Mouse (Mus musculus): Measurements from ENCODE around the gene Pitpnm2. TPM values are rescaled to one million over a fixed set of nuclear protein-coding genes. Genes with fewer than 3 reads are reported as not detected.
"Not testable (repeated sequence)": the region's sequence is repeated elsewhere in the genome, so short reads cannot be mapped to it uniquely, and the experiment has no call there.

The Pitpnm2 gene
- polyA plus RNA-seq, 1 experiment from 2014 or later, result 7.3 TPM

- Histone ChIP-seq H3K9me3 (replicated peaks; ENCODE audit: control insufficient read depth, low read length) (no peaks in the 10 kb centered on the region), H3K4me3 (ENCODE audit: low read length) (no peak overlapping the region), H3K4me1 (ENCODE audit: control insufficient read depth, insufficient read depth, low read length) (peaks cover 94% of the 10 kb centered on the region), H3K9ac (ENCODE audit: low read length) (no peak overlapping the region), H3K4me2 (ENCODE audit: low read depth, low read length) (peak overlapping the region; percentile 10), H3K27ac (ENCODE audit: low read length) (peak overlapping the region; percentile 91), H3K36me3 (ENCODE audit: control insufficient read depth, insufficient read depth) (peaks cover 5% of the 10 kb centered on the region; the same call in 1 of the 2 replicates), H3K27me3 (ENCODE audit: control insufficient read depth, insufficient read depth, low read length) (no peaks in the 10 kb centered on the region)
- 73% methylated on average over 10 of the region's 10 CpGs for WGBS
- no peak for ATAC-seq (replicated peaks; ENCODE audit: extremely low read depth, insufficient read depth, low FRiP score)
Measured at GRCm38 (mm10) chr5:124219431-124219830, 30.1 kb downstream of the Pitpnm2 start.

- Histone ChIP-seq H3K27ac (ENCODE audit: low read length) (peak overlapping the region; percentile 91), H3K9me3 (replicated peaks; ENCODE audit: control insufficient read depth, low read length) (no peaks in the 10 kb centered on the region), H3K27me3 (ENCODE audit: control insufficient read depth, insufficient read depth, low read length) (no peaks in the 10 kb centered on the region), H3K36me3 (ENCODE audit: control insufficient read depth, insufficient read depth) (peaks cover 5% of the 10 kb centered on the region; the same call in 1 of the 2 replicates), H3K9ac (ENCODE audit: low read length) (peak overlapping the region; percentile 64), H3K4me3 (ENCODE audit: low read length) (no peak overlapping the region), H3K4me2 (ENCODE audit: low read depth, low read length) (peak overlapping the region; percentile 40), H3K4me1 (ENCODE audit: control insufficient read depth, insufficient read depth, low read length) (peaks cover 94% of the 10 kb centered on the region)
- WGBS, result 19% methylated on average over 7 of the region's 7 CpGs
- ATAC-seq (replicated peaks; ENCODE audit: extremely low read depth, insufficient read depth, low FRiP score), result peak; percentile 55
Measured at GRCm38 (mm10) chr5:124218986-124219385, 30.6 kb downstream of the Pitpnm2 start.

DNA sequence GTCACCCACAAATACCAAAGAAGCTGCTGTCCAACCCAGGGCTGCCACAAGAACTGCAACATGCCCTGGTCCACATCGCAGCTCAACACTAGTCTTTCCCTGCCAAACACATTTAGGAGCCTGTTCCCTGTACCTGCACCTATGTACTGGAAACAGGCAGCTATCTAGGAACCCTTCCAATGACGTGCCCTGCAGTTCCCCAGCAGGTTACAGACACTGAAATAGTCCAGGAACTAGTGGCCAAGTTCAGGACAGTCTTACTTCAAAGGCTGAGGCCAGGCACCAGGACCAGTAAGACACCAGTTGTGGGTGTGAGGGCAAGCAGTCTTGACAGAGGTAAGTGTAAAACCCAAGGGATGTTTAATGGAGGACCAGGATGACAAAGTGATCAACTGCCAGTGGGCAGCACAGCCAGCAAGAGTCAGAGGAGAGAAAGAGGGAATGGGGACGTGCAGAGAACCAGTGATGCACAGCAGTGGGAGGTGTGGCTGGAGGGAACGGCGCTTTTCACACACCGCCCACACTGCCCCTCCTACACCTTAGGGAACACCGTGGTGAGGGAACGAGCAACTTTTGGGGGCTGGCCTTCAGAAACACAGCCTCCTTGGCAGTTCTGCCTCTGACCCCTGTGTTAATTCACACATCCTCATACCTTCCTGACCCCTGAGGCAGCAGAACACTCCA lies 31.9 kb downstream of the Pitpnm2 start:
- no peak overlapping the region for H3K4me2 ChIP-seq (ENCODE audit: low read depth, low read length)
- 46% methylated on average over 8 of the region's 8 CpGs for WGBS
- no peak overlapping the region for H3K4me3 ChIP-seq (ENCODE audit: low read length)
- no peak for ATAC-seq (replicated peaks; ENCODE audit: extremely low read depth, insufficient read depth, low FRiP score)
- peak overlapping the region; percentile 91 for H3K27ac ChIP-seq (ENCODE audit: low read length)
- H3K27me3 ChIP-seq (ENCODE audit: control insufficient read depth, insufficient read depth, low read length), result no peaks in the 10 kb centered on the region
- peak overlapping the region; percentile 64 for H3K9ac ChIP-seq (ENCODE audit: low read length)
- H3K36me3 ChIP-seq (ENCODE audit: control insufficient read depth, insufficient read depth), result peaks cover 5% of the 10 kb centered on the region; the same call in 1 of the 2 replicates
- no peaks in the 10 kb centered on the region for H3K9me3 ChIP-seq (replicated peaks; ENCODE audit: control insufficient read depth, low read length)
- H3K4me1 ChIP-seq (ENCODE audit: control insufficient read depth, insufficient read depth, low read length), result peaks cover 93% of the 10 kb centered on the region

- not testable (repeated sequence) for H3K27ac ChIP-seq (ENCODE audit: low read length); H3K9ac ChIP-seq (ENCODE audit: low read length); ATAC-seq (replicated peaks; ENCODE audit: extremely low read depth, insufficient read depth, low FRiP score); H3K27me3 ChIP-seq (ENCODE audit: control insufficient read depth, insufficient read depth, low read length); H3K4me2 ChIP-seq (ENCODE audit: low read depth, low read length); H3K9me3 ChIP-seq (replicated peaks; ENCODE audit: control insufficient read depth, low read length); H3K36me3 ChIP-seq (ENCODE audit: control insufficient read depth, insufficient read depth); H3K4me3 ChIP-seq (ENCODE audit: low read length)
- 83% methylated on average over 5 of the region's 5 CpGs for WGBS
- peaks cover 89% of the 10 kb centered on the region for H3K4me1 ChIP-seq (ENCODE audit: control insufficient read depth, insufficient read depth, low read length)
Measured at GRCm38 (mm10) chr5:124217092-124217491, 32.5 kb downstream of the Pitpnm2 start.

DNA sequence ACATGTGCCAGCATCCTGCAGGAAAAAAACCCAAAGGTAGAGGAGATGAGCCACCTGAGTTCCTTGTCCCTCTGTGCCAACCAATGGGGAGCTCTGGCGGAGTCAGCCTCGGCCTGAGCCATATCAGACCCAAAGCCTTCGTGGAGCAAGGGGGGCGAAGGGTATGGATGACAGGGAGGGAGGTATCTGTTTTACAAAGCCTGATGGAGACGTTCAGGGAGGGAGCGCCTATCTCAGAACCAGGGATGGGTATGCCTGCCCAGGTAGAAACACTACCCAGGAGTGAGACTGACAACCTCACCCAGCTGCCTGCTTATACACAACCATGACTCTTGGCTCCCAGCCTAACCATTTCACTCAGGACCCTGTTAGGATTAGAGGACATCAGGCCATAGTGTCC lies 33.2 kb downstream of the Pitpnm2 start:
- peaks cover 89% of the 10 kb centered on the region for H3K4me1 ChIP-seq (ENCODE audit: control insufficient read depth, insufficient read depth, low read length)
- no peak for ATAC-seq (replicated peaks; ENCODE audit: extremely low read depth, insufficient read depth, low FRiP score)
- peak overlapping the region; percentile 98; the same call in 1 of the 2 replicates for H3K27ac ChIP-seq (ENCODE audit: low read length)
- no peak overlapping the region for H3K4me2 ChIP-seq (ENCODE audit: low read depth, low read length)
- no peaks in the 10 kb centered on the region for H3K27me3 ChIP-seq (ENCODE audit: control insufficient read depth, insufficient read depth, low read length)
- peak overlapping the region; percentile 33; the same call in 1 of the 2 replicates for H3K9ac ChIP-seq (ENCODE audit: low read length)
- 86% methylated on average over 6 of the region's 6 CpGs for WGBS
- H3K36me3 ChIP-seq (ENCODE audit: control insufficient read depth, insufficient read depth), result peaks cover 5% of the 10 kb centered on the region; the same call in 1 of the 2 replicates
- no peak overlapping the region for H3K4me3 ChIP-seq (ENCODE audit: low read length)
- no peaks in the 10 kb centered on the region for H3K9me3 ChIP-seq (replicated peaks; ENCODE audit: control insufficient read depth, low read length)

DNA sequence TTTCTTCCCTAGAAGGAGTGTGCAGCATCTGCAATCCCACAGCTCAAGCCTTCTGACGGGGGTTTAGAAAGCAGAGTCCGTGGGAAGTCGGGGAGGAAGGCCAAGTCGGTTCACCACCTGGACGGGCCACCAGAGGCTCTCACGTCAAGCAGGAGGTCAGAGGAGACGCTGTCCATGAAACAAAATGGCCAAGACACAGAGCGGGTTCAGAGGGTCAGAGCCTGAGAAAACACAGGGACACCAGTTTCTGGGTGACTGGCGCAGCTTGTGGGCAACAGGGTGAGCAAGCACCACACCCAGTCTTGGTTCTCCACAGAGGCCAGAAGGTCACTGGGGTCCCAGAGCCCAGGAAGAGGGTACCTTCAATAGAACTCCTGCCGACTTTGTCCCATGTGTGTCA lies 33.9 kb downstream of the Pitpnm2 start:
- Histone ChIP-seq H3K9me3 (replicated peaks; ENCODE audit: control insufficient read depth, low read length) (no peaks in the 10 kb centered on the region), H3K9ac (ENCODE audit: low read length) (peak overlapping the region; percentile 28), H3K36me3 (ENCODE audit: control insufficient read depth, insufficient read depth) (peaks cover 5% of the 10 kb centered on the region; the same call in 1 of the 2 replicates), H3K27ac (ENCODE audit: low read length) (peak overlapping the region; percentile 98), H3K4me3 (ENCODE audit: low read length) (no peak overlapping the region), H3K27me3 (ENCODE audit: control insufficient read depth, insufficient read depth, low read length) (no peaks in the 10 kb centered on the region), H3K4me1 (ENCODE audit: control insufficient read depth, insufficient read depth, low read length) (peaks cover 89% of the 10 kb centered on the region), H3K4me2 (ENCODE audit: low read depth, low read length) (no peak overlapping the region)
- 73% methylated on average over 10 of the region's 10 CpGs for WGBS
- ATAC-seq (replicated peaks; ENCODE audit: extremely low read depth, insufficient read depth, low FRiP score), result no peak

- peak overlapping the region; percentile 98 for H3K27ac ChIP-seq (ENCODE audit: low read length)
- no peaks in the 10 kb centered on the region for H3K9me3 ChIP-seq (replicated peaks; ENCODE audit: control insufficient read depth, low read length)
- H3K36me3 ChIP-seq (ENCODE audit: control insufficient read depth, insufficient read depth), result peaks cover 5% of the 10 kb centered on the region; the same call in 1 of the 2 replicates
- H3K4me3 ChIP-seq (ENCODE audit: low read length), result no peak overlapping the region
- 68% methylated on average over 14 of the region's 14 CpGs for whole genome bisulfite sequencing
- H3K4me1 ChIP-seq (ENCODE audit: control insufficient read depth, insufficient read depth, low read length), result peaks cover 89% of the 10 kb centered on the region
- peak overlapping the region; percentile 60 for H3K9ac ChIP-seq (ENCODE audit: low read length)
- peak overlapping the region; percentile 34; the same call in 1 of the 2 replicates for H3K4me2 ChIP-seq (ENCODE audit: low read depth, low read length)
- no peaks in the 10 kb centered on the region for H3K27me3 ChIP-seq (ENCODE audit: control insufficient read depth, insufficient read depth, low read length)
- 0 out of 2 replicates have a peak, but pooled peaks have one; percentile 3 for ATAC-seq (replicated peaks; ENCODE audit: extremely low read depth, insufficient read depth, low FRiP score)
Measured at GRCm38 (mm10) chr5:124214516-124215145, 34.9 kb downstream of the Pitpnm2 start.

DNA sequence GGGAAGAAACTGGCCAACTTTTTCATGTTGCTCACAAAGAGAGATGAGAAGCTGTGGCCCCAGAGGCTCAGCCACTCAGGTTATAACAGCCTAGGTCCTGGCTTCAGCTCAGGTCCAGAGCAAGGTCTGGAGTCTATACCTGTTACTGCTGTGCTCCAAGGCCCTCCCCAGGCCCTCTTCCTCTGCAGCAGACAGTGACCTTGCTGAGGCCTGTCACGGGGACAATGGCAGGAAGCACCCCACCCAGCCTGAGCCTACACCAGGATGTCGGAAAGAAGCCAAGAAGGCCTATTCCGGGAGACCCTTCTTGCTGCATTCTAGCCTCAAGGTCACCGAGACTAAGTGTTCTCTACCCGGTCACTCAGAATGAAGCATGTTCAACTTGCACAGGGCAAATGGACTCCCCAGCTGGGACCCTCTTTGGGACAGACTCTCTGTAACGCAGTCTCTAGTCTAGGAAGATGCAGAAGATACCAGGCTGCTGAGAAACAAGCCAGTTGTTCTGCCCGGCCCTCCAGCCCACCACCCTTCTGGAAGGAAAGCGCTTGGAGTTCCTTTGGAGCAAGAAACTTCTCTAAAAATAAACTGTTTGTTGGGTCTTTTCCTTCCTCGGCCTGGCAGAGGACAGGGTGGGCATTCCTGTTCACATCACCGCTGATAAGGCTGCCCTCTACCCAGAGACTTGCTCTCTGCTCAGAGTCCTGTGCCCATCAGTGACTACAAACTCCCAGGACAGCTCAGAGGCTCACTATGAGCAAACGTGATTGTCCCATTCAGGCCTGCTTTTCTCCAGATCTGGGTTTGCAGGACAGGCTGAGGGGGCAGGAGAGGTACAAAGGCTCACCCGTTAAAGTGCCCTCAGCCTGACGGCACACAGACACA lies 35.7 kb downstream of the Pitpnm2 start:
- H3K4me1 ChIP-seq (ENCODE audit: control insufficient read depth, insufficient read depth, low read length), result peaks cover 87% of the 10 kb centered on the region
- 31% methylated on average over 13 of the region's 13 CpGs for WGBS
- H3K27me3 ChIP-seq (ENCODE audit: control insufficient read depth, insufficient read depth, low read length), result no peaks in the 10 kb centered on the region
- H3K9ac ChIP-seq (ENCODE audit: low read length), result peak overlapping the region; percentile 60
- peaks cover 5% of the 10 kb centered on the region; the same call in 1 of the 2 replicates for H3K36me3 ChIP-seq (ENCODE audit: control insufficient read depth, insufficient read depth)
- H3K27ac ChIP-seq (ENCODE audit: low read length), result peak overlapping the region; percentile 98
- H3K4me2 ChIP-seq (ENCODE audit: low read depth, low read length), result peak overlapping the region; percentile 34; the same call in 1 of the 2 replicates
- peak; percentile 70 for ATAC-seq (replicated peaks; ENCODE audit: extremely low read depth, insufficient read depth, low FRiP score)
- H3K4me3 ChIP-seq (ENCODE audit: low read length), result no peak overlapping the region
- H3K9me3 ChIP-seq (replicated peaks; ENCODE audit: control insufficient read depth, low read length), result no peaks in the 10 kb centered on the region

Data from heart, embryonic 16.5 days (tissue).